Mouse (Mus musculus): ENCODE measurements around the gene Carmil1.
A peak's percentile ranks its signal among the peaks of the same experiment; 100 is the strongest.

DNA sequence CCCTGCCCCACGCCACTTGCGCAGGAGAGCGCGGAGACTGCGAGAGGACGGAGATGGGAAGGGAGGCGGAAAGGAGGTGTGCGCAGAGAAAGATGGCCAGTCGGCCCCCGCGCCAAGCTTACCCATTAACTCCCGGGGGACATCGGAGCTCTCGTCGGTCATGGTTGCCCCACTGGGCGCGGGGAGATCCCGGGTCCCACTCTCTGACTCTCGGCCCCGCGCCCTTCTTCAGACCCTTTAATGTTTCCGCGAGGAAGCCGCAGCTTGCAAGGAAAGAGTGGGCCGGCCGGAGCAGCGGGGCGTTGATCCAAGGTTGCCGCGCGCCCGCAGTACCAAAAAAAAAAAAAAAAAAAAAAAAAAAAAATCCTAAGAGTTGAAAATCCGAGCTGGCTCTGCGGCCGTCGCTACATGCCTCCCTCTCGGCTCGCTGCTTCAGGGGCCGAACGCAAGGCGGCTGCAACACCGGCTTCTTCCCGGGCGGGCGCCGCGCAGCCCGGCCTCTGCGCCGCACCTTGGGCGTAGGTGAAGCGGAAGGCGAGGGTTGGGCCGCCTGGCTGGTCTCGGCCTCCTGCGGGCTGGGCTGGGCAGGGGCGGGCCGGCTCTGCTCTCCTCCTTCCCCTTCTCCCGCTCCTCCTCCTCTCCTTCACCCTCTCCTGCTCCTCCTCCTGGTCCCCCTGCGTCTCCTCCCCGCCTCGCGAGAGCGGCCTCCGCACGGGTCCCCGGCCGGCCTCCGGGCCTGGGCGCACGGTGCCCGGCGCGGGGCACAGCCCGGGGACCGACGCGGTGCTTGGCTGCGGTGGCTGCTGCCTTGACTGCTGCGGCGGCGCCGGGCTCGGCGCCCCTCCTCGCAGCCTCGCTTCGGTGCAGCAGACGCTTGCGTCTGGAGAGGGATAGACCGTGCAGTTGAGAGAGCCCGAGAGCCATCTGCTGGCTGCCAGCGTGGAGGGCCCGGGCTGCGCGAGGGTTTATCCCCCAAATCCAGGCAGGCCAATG is at the start of gene Carmil1:
- TF ChIP-seq POLR2A (IDR thresholded peaks at IDR 0.05; ENCODE audit: insufficient read length, low read depth) (peak; percentile 60), MAX (IDR thresholded peaks at IDR 0.05; ENCODE audit: low read depth) (no peak)

Measured in myocyte (in vitro differentiated cells).